Mouse (Mus musculus): ENCODE results near the gene Olfr748.

- no peak for TF ChIP-seq POLR2A (IDR thresholded peaks at IDR 0.05; ENCODE audit: borderline replicate concordance, insufficient read depth, low read length)
- TF ChIP-seq CTCF (IDR thresholded peaks at IDR 0.05; ENCODE audit: borderline replicate concordance, insufficient read depth, low read depth, low read length), result no peak
Measured at GRCm38 (mm10) chr14:50744994-50745393, 37.8 kb downstream of the Olfr748 start, which contains the start of gene Olfr749.
